Mouse (Mus musculus): ENCODE results near the gene Osbpl11. TPM values are rescaled to one million over a fixed set of nuclear protein-coding genes. Genes with fewer than 3 reads are reported as not detected.
A peak's percentile ranks its signal among the peaks of the same experiment; 100 is the strongest.
"Not testable (repeated sequence)": the region's sequence is repeated elsewhere in the genome, so short reads cannot be mapped to it uniquely, and the experiment has no call there.

Gene Osbpl11
- 16.8 and 19.8 TPM in 2 replicates for polyA plus RNA-seq (2015; fragmentation: Nextera tagmentation; extraction: Ambion mirVana)

DNA sequence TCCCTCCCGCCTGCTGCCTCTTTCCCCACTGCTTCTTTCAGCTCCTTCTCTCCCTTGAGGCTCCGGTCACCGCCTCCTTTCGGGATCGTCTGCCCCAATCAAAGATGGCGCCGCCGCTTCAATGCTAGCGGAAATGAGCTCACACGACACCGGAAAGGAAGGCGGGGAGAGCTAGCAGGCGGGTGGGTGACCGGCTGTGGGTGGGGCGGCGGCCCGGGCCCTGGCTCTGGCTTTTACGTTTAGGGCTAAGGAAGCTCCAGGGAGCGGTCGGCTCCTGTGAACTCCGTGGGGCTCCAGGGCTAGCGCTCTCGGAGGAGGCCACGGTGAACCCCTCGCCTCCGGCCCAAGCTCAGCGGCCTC lies at the start of gene Osbpl11:
Osbpl11 (plus strand) TSS at position 171 of the 360 bp plus-strand sequence.
- Histone ChIP-seq H3K4me1 (replicated peaks) (peaks cover 37% of the 10 kb centered on the region), H3K9me3 (no peaks in the 10 kb centered on the region), H3K27ac (peak within 1 kb of the TSS; percentile 92), H3K4me2 (replicated peaks) (peak within 1 kb of the TSS; percentile 91), H3K9ac (replicated peaks) (peak within 1 kb of the TSS; percentile 92), H3K4me3 (replicated peaks) (peak within 1 kb of the TSS; percentile 79), H3K36me3 (no peaks in the 10 kb centered on the region), H3K27me3 (no peaks in the 10 kb centered on the region)
- WGBS: under 1% methylated on average over 27 of the region's 27 CpGs
- ATAC-seq: peak; percentile 97

DNA sequence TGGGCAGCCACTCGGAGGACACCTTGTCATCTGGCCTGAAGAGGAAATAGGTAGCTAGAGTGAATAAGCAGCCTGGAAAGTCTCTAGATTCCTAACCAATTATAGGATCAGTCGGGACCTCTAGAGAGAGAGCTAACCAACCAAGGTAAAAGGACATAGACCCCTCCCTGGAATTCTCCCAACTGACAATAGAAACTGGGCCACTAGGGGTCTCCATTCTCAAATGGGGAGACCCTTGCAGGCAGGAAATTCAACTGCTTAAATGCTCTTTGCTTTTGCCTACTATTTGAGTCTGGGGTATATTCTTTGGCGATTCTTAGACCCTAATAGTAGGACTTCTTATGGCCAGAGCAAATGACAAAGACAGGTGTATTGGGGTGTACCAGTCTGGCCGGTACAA lies 49.7 kb upstream of the Osbpl11 start:
- ATAC-seq: no peak
- H3K36me3 ChIP-seq: no peaks in the 10 kb centered on the region
- WGBS: 78% methylated on average over 4 of the region's 4 CpGs
- H3K27ac ChIP-seq: no peak overlapping the region
- H3K4me3 ChIP-seq (replicated peaks): no peak overlapping the region
- H3K4me1 ChIP-seq (replicated peaks): no peaks in the 10 kb centered on the region
- H3K9me3 ChIP-seq: no peaks in the 10 kb centered on the region
- H3K9ac ChIP-seq (replicated peaks): no peak overlapping the region
- H3K27me3 ChIP-seq: no peaks in the 10 kb centered on the region
- H3K4me2 ChIP-seq (replicated peaks): no peak overlapping the region

DNA sequence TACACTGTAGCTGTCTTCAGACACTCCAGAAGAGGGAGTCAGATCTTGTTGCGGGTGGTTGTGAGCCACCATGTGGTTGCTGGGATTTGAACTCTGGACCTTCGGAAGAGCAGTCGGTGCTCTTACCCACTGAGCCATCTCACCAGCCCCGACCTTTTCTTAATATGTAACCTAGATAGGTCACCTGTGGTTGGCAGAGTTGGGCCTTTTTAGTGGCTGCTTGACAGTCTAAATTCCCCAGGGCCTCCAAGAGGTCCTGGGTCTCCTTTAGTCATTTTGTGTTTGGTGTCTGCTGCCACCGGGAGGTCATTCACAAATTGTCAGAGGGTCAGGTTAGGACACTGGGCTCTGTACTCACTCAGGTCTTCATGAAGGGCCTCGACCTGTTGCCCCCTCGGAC lies 45.8 kb upstream of the Osbpl11 start:
- not testable (repeated sequence) for H3K36me3 ChIP-seq; H3K9ac ChIP-seq (replicated peaks); H3K4me2 ChIP-seq (replicated peaks)

DNA sequence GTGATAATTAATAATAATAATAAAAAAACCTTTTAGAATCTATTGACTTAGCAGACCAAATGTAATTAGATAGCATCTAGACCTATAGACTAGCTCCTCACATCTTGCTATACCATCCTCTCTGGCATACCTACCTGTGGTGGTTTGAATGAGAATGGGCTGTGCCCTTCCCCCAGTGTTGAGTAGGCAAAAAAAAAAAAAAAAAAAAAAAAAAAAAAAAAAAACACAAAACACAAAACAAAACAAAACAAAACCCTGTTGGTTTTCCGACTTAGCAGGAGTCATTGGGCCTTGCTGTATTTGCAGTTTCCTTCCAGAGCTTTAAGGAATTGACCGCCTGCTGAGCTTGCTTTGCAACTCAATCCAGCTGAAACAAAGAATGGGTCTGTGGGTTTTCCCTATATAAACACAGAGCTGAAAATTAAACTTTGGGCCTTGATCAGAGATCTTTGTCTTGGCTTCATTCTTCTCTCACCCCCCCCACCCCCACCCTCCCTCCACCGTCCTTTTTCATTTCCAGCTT lies 43.1 kb upstream of the Osbpl11 start:
- H3K4me2 ChIP-seq (replicated peaks): no peak overlapping the region
- H3K9me3 ChIP-seq: 0 out of 2 replicates have a peak, but pooled peaks cover 4% of the 10 kb centered on the region
- ATAC-seq: no peak
- H3K9ac ChIP-seq (replicated peaks): no peak overlapping the region
- H3K36me3 ChIP-seq: no peaks in the 10 kb centered on the region
- H3K27ac ChIP-seq: no peak overlapping the region
- no peaks in the 10 kb centered on the region for H3K27me3 ChIP-seq
- H3K4me3 ChIP-seq (replicated peaks): no peak overlapping the region
- H3K4me1 ChIP-seq (replicated peaks): no peaks in the 10 kb centered on the region
- 22% methylated on average over 3 of the region's 3 CpGs for WGBS

More for the DNA sequence above, 45.8 kb upstream of the Osbpl11 start:
- H3K4me3 ChIP-seq (replicated peaks); H3K27me3 ChIP-seq; H3K27ac ChIP-seq; H3K4me1 ChIP-seq (replicated peaks); ATAC-seq; H3K9me3 ChIP-seq: not testable (repeated sequence)
- 85% methylated on average over 6 of the region's 7 CpGs for WGBS

DNA sequence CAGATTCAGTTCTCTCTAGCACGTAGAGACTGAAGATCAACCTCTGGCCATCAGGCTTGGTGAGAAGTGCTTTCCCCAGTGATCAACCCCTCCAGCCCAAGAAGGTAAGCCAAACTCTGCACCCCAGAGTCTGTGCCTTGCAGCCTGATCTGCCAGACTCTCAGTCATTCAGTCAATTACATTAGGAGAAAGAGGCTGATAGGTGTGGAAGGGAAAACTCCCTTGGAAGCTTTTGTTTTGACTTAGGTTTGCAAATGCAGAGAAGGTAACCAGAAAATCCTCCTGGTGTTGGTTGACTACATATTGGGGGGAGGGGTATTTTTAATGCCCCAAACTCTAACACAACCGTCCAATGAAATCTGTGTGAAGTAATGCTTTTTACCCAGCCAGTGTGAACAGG lies 41.4 kb upstream of the Osbpl11 start:
- Histone ChIP-seq H3K9ac (replicated peaks) (no peak overlapping the region), H3K4me1 (replicated peaks) (no peaks in the 10 kb centered on the region), H3K4me3 (replicated peaks) (no peak overlapping the region), H3K36me3 (no peaks in the 10 kb centered on the region), H3K27ac (no peak overlapping the region), H3K27me3 (no peaks in the 10 kb centered on the region), H3K4me2 (replicated peaks) (no peak overlapping the region), H3K9me3 (0 out of 2 replicates have a peak, but pooled peaks cover 4% of the 10 kb centered on the region)
- 88% methylated on average over 2 of the region's 2 CpGs for WGBS
- no peak for ATAC-seq

DNA sequence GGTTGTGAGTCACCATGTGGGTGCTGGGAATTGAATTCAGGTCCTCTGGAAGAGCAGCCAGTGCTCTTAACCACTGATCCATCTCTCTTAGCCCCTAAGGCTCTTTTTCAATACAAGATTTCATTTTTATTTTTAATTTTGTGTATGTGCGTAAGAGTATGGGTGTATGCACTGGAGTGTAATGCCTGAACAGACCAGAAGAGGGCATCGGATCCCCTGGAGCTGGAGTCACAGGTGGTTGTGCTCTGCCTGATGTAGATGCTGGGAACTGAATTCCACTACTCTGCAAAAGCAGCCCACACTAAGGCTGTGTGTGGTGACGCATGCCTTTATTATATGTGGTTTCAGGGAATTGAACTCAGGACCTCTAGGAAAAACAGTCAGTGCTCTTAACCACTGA lies 38.7 kb upstream of the Osbpl11 start:
- Histone ChIP-seq H3K4me2 (replicated peaks) (no peak overlapping the region), H3K9ac (replicated peaks) (no peak overlapping the region), H3K27ac (no peak overlapping the region), H3K4me1 (replicated peaks) (no peaks in the 10 kb centered on the region), H3K36me3 (no peaks in the 10 kb centered on the region), H3K4me3 (replicated peaks) (no peak overlapping the region), H3K9me3 (0 out of 2 replicates have a peak, but pooled peaks cover 4% of the 10 kb centered on the region), H3K27me3 (no peaks in the 10 kb centered on the region)
- ATAC-seq: no peak
- WGBS: 97% methylated on average over 3 of the region's 3 CpGs

DNA sequence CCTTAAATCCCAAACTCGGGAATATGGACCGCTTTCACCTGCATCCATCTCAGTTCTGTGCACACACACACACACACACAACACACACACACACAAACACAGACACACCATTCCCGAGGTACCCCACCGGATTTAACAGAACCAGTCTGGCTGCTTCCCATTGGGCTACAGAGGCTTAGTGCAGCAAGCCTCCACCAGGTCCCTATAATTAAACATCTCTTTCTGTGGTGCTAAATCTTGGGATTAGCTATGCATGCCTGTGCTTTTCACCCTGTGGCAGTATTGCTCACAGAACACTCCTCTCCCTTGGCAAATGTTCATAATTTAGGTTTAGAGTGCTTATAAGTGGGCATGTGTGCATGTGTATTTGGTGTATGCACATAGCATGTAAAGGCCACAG lies 36.7 kb upstream of the Osbpl11 start:
- no peaks in the 10 kb centered on the region for H3K36me3 ChIP-seq
- H3K4me1 ChIP-seq (replicated peaks): no peaks in the 10 kb centered on the region
- no peaks in the 10 kb centered on the region for H3K27me3 ChIP-seq
- WGBS: 82% methylated on average over 4 of the region's 4 CpGs
- H3K27ac ChIP-seq: no peak overlapping the region
- ATAC-seq: no peak
- no peak overlapping the region for H3K4me3 ChIP-seq (replicated peaks)
- 0 out of 2 replicates have a peak, but pooled peaks cover 4% of the 10 kb centered on the region for H3K9me3 ChIP-seq
- H3K4me2 ChIP-seq (replicated peaks): no peak overlapping the region
- H3K9ac ChIP-seq (replicated peaks): no peak overlapping the region

DNA sequence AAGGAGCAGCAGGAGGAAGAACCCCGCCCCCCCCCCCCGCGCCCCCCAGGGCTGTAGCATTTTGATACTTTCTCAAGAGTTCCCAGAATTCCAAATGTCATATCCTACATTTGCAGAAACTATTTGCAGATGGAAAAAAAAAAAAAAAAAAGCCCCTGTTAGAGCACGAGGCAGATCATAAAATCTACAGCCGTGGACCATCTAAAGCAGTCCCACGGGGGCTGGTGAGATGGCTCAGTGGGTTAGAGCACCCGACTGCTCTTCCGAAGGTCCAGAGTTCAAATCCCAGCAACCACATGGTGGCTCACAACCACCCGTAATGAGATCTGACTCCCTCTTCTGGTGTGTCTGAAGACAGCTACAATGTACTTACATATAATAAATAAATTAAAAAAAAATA lies 34.0 kb upstream of the Osbpl11 start:
- not testable (repeated sequence) for H3K4me3 ChIP-seq (replicated peaks); ATAC-seq; H3K27ac ChIP-seq; H3K27me3 ChIP-seq; H3K4me2 ChIP-seq (replicated peaks); H3K4me1 ChIP-seq (replicated peaks); H3K9me3 ChIP-seq; H3K36me3 ChIP-seq; H3K9ac ChIP-seq (replicated peaks)
- WGBS: 80% methylated on average over 9 of the region's 9 CpGs

DNA sequence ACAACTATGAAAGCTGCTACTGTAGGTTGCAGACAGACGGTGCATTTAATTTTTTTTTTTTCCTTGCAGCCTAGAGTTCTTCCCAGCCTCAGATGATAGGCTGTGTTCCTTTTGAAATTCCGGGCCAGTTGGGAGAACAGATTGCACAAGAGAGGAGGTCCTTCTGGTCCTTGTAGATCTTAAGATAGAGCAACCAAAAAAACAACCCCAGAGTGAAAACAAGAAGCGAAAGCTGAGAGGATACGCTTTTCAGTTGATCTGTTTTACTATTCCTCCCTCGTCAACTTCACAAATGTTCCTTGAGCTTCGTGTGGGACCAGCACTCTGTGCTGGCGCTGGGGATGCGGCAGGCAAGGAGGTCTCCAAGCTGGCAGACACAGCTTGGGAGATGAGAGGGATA lies 33.3 kb upstream of the Osbpl11 start:
- Histone ChIP-seq H3K4me1 (replicated peaks) (no peaks in the 10 kb centered on the region), H3K27me3 (no peaks in the 10 kb centered on the region), H3K4me2 (replicated peaks) (no peak overlapping the region), H3K9ac (replicated peaks) (no peak overlapping the region), H3K9me3 (no peaks in the 10 kb centered on the region), H3K4me3 (replicated peaks) (no peak overlapping the region), H3K36me3 (no peaks in the 10 kb centered on the region), H3K27ac (no peak overlapping the region)
- no peak for ATAC-seq
- WGBS: 80% methylated on average over 8 of the region's 8 CpGs

DNA sequence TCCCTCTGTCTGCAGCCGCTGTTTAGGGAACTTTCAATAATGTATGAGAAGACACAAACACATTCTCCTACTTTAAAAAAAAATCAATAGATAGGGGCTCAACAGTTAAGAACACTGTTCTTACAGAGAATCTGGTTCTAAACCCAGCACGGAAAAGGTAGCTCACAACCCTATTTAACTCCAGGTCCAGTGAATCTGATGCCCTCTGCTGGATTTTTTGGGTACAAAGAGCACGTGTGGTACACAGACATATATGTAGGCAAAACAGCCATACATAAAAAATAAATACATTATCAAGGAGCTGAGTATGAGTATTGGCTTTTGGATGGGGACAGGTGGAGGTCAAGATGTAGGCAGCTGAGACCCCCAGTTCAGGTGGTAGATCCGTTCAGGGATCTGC lies 29.9 kb upstream of the Osbpl11 start:
- Histone ChIP-seq H3K27ac (no peak overlapping the region), H3K9me3 (no peaks in the 10 kb centered on the region), H3K9ac (replicated peaks) (no peak overlapping the region), H3K4me2 (replicated peaks) (no peak overlapping the region), H3K4me1 (replicated peaks) (no peaks in the 10 kb centered on the region), H3K36me3 (no peaks in the 10 kb centered on the region), H3K27me3 (no peaks in the 10 kb centered on the region), H3K4me3 (replicated peaks) (no peak overlapping the region)
- ATAC-seq: no peak
- 57% methylated on average over 4 of the region's 4 CpGs for WGBS

DNA sequence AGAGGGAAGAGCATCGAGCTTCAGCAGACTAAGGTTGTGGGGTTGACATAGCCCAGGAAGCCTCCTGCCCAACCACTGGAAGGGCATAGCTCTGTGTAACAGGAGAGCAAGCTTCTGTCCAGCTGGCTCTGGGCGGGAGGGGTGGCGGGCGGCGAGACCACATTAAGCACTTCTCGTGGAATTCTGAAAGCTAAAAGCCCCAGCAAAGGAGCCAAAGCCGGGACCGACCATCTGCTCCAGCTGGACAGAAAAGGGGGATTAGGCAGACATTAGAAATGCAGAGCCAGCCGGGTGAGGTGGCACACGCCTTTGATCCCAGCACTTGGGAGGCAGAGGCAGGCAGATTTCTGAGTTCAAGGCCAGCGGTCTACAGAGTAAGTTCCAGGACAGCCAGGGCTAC lies 26.9 kb upstream of the Osbpl11 start:
- Histone ChIP-seq H3K36me3 (no peaks in the 10 kb centered on the region), H3K4me2 (replicated peaks) (no peak overlapping the region), H3K27ac (no peak overlapping the region), H3K9ac (replicated peaks) (no peak overlapping the region), H3K4me1 (replicated peaks) (no peaks in the 10 kb centered on the region), H3K27me3 (no peaks in the 10 kb centered on the region), H3K9me3 (no peaks in the 10 kb centered on the region), H3K4me3 (replicated peaks) (no peak overlapping the region)
- WGBS: 58% methylated on average over 11 of the region's 11 CpGs
- no peak for ATAC-seq

DNA sequence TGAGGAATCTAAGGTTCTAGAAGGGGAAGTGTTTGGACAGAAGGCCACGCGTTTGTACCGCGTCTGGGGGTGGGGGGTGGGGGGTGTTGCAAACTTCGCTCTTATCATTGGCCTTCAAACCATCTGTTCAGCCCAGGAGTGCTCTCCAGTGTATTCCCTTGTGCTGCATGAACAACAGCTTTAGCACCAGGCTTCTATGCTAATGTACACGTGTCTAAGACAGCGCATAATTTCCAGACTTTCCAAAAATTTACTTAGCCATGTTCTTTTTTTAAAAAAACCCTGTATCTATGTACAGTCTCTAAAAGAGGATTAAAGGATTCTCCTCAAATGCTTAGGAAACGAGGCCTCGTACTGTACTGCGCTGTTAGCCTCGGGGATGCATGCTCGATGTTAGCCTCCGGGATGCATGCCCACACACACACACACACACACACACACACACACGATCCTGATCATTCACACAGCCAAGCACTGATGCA lies 26.2 kb upstream of the Osbpl11 start:
- 80% methylated on average over 14 of the region's 14 CpGs for WGBS
- no peaks in the 10 kb centered on the region for H3K27me3 ChIP-seq
- no peak overlapping the region for H3K4me3 ChIP-seq (replicated peaks)
- H3K4me2 ChIP-seq (replicated peaks): no peak overlapping the region
- ATAC-seq: peak; percentile 55; the same call in 1 of the 2 replicates
- H3K9me3 ChIP-seq: no peaks in the 10 kb centered on the region
- no peaks in the 10 kb centered on the region for H3K36me3 ChIP-seq
- no peak overlapping the region for H3K27ac ChIP-seq
- no peak overlapping the region for H3K9ac ChIP-seq (replicated peaks)
- H3K4me1 ChIP-seq (replicated peaks): no peaks in the 10 kb centered on the region

DNA sequence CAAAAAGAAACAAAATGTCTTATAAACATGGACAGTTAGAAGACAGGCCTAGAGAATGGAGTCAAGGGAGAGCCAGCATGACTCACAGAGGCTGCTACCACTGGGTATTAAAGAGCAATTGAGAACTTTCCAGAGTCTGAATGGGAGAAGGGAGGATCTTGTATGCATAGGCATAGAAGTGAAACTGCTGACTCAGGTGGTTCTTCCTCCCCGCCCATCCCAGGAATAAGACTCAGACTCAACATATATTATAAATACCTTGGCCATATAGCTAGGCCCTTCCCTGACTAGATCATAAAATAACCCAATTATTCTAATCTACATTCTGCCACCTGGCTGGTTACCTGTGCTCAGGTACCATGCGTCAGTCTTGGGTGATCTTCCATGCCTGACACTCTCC lies 25.5 kb upstream of the Osbpl11 start:
- Histone ChIP-seq H3K27ac (no peak overlapping the region), H3K36me3 (no peaks in the 10 kb centered on the region), H3K4me3 (replicated peaks) (no peak overlapping the region), H3K4me1 (replicated peaks) (no peaks in the 10 kb centered on the region), H3K9ac (replicated peaks) (no peak overlapping the region), H3K27me3 (no peaks in the 10 kb centered on the region), H3K4me2 (replicated peaks) (no peak overlapping the region), H3K9me3 (no peaks in the 10 kb centered on the region)
- 96% methylated on average over 2 of the region's 2 CpGs for WGBS
- ATAC-seq: no peak
